Mouse (Mus musculus): ENCODE measurements around the gene Gnl2. TPM values are rescaled to one million over a fixed set of nuclear protein-coding genes. Genes with fewer than 3 reads are reported as not detected.

Gene Gnl2
- polyA plus RNA-seq, 1 experiment: 3.5 TPM

GRCm38 (mm10) chr4:125034341-125034740 is 18.0 kb downstream of the Gnl2 start:
- H3K4me3 ChIP-seq (ENCODE audit: low read depth, low read length): no peak overlapping the region
- WGBS: 89% methylated on average over 4 of the region's 4 CpGs
- H3K27ac ChIP-seq (ENCODE audit: insufficient read depth, low read depth, low read length): no peak overlapping the region
- H3K36me3 ChIP-seq (ENCODE audit: control insufficient read depth, insufficient read depth, low read length): peaks cover 25% of the 10 kb centered on the region
- no peaks in the 10 kb centered on the region for H3K27me3 ChIP-seq (ENCODE audit: control insufficient read depth, insufficient read depth, low read length)
- TF ChIP-seq POLR2A (IDR thresholded peaks at IDR 0.05; ENCODE audit: low read depth, low read length): no peak
- TF ChIP-seq CTCF (IDR thresholded peaks at IDR 0.05; ENCODE audit: extremely low read depth, insufficient read length, insufficient replicate concordance, low read depth, low read length): no peak
- H3K4me1 ChIP-seq (ENCODE audit: control insufficient read depth, insufficient read depth, insufficient read length, low read length): no peaks in the 10 kb centered on the region

- TF ChIP-seq CTCF (IDR thresholded peaks at IDR 0.05; ENCODE audit: extremely low read depth, insufficient read length, insufficient replicate concordance, low read depth, low read length) (no peak), POLR2A (IDR thresholded peaks at IDR 0.05; ENCODE audit: low read depth, low read length) (no peak)
- 80% methylated on average over 7 of the region's 7 CpGs for WGBS
- H3K27ac ChIP-seq (ENCODE audit: insufficient read depth, low read depth, low read length): no peak overlapping the region
- no peak overlapping the region for H3K4me3 ChIP-seq (ENCODE audit: low read depth, low read length)
- no peaks in the 10 kb centered on the region for H3K27me3 ChIP-seq (ENCODE audit: control insufficient read depth, insufficient read depth, low read length)
- H3K36me3 ChIP-seq (ENCODE audit: control insufficient read depth, insufficient read depth, low read length): peaks cover 80% of the 10 kb centered on the region
- H3K4me1 ChIP-seq (ENCODE audit: control insufficient read depth, insufficient read depth, insufficient read length, low read length): no peaks in the 10 kb centered on the region
Observed at GRCm38 (mm10) chr4:125044454-125044853, 28.1 kb downstream of the Gnl2 start.

GRCm38 (mm10) chr4:125055385-125055784 is 39.0 kb downstream of the Gnl2 start:
- H3K27me3 ChIP-seq (ENCODE audit: control insufficient read depth, insufficient read depth, low read length): no peaks in the 10 kb centered on the region
- no peak for TF ChIP-seq CTCF (IDR thresholded peaks at IDR 0.05; ENCODE audit: extremely low read depth, insufficient read length, insufficient replicate concordance, low read depth, low read length)
- TF ChIP-seq POLR2A (IDR thresholded peaks at IDR 0.05; ENCODE audit: low read depth, low read length): no peak
- 82% methylated on average over 9 of the region's 9 CpGs for WGBS
- no peak overlapping the region for H3K4me3 ChIP-seq (ENCODE audit: low read depth, low read length)
- H3K36me3 ChIP-seq (ENCODE audit: control insufficient read depth, insufficient read depth, low read length): peaks cover 43% of the 10 kb centered on the region
- no peak overlapping the region; the same call in 1 of the 2 replicates for H3K27ac ChIP-seq (ENCODE audit: insufficient read depth, low read depth, low read length)
- no peaks in the 10 kb centered on the region for H3K4me1 ChIP-seq (ENCODE audit: control insufficient read depth, insufficient read depth, insufficient read length, low read length)

GRCm38 (mm10) chr4:125056476-125056875 is 40.1 kb downstream of the Gnl2 start:
- H3K4me1 ChIP-seq (ENCODE audit: control insufficient read depth, insufficient read depth, insufficient read length, low read length): no peaks in the 10 kb centered on the region
- 85% methylated on average over 4 of the region's 4 CpGs for WGBS

GRCm38 (mm10) chr4:125057273-125057672 is 40.9 kb downstream of the Gnl2 start:
- TF ChIP-seq CTCF (IDR thresholded peaks at IDR 0.05; ENCODE audit: extremely low read depth, insufficient read length, insufficient replicate concordance, low read depth, low read length): no peak
- no peak for TF ChIP-seq POLR2A (IDR thresholded peaks at IDR 0.05; ENCODE audit: low read depth, low read length)
- WGBS: 34% methylated on average over 3 of the region's 3 CpGs

More at GRCm38 (mm10) chr4:125056476-125056875, 40.1 kb downstream of the Gnl2 start:
- Histone ChIP-seq H3K27me3 (ENCODE audit: control insufficient read depth, insufficient read depth, low read length) (no peaks in the 10 kb centered on the region), H3K4me3 (ENCODE audit: low read depth, low read length) (no peak overlapping the region), H3K27ac (ENCODE audit: insufficient read depth, low read depth, low read length) (no peak overlapping the region), H3K36me3 (ENCODE audit: control insufficient read depth, insufficient read depth, low read length) (peaks cover 36% of the 10 kb centered on the region)
- TF ChIP-seq POLR2A (IDR thresholded peaks at IDR 0.05; ENCODE audit: low read depth, low read length) (no peak), CTCF (IDR thresholded peaks at IDR 0.05; ENCODE audit: extremely low read depth, insufficient read length, insufficient replicate concordance, low read depth, low read length) (no peak)

GRCm38 (mm10) chr4:125058033-125058432 is 41.6 kb downstream of the Gnl2 start:
- Histone ChIP-seq H3K4me3 (ENCODE audit: low read depth, low read length) (no peak overlapping the region), H3K4me1 (ENCODE audit: control insufficient read depth, insufficient read depth, insufficient read length, low read length) (no peaks in the 10 kb centered on the region), H3K27me3 (ENCODE audit: control insufficient read depth, insufficient read depth, low read length) (no peaks in the 10 kb centered on the region), H3K27ac (ENCODE audit: insufficient read depth, low read depth, low read length) (no peak overlapping the region), H3K36me3 (ENCODE audit: control insufficient read depth, insufficient read depth, low read length) (peaks cover 24% of the 10 kb centered on the region)
- WGBS: 42% methylated on average over 5 of the region's 5 CpGs
- TF ChIP-seq CTCF (IDR thresholded peaks at IDR 0.05; ENCODE audit: extremely low read depth, insufficient read length, insufficient replicate concordance, low read depth, low read length) (no peak), POLR2A (IDR thresholded peaks at IDR 0.05; ENCODE audit: low read depth, low read length) (no peak)

More at GRCm38 (mm10) chr4:125057273-125057672, 40.9 kb downstream of the Gnl2 start:
- Histone ChIP-seq H3K4me1 (ENCODE audit: control insufficient read depth, insufficient read depth, insufficient read length, low read length) (no peaks in the 10 kb centered on the region), H3K27me3 (ENCODE audit: control insufficient read depth, insufficient read depth, low read length) (no peaks in the 10 kb centered on the region), H3K36me3 (ENCODE audit: control insufficient read depth, insufficient read depth, low read length) (peaks cover 30% of the 10 kb centered on the region), H3K27ac (ENCODE audit: insufficient read depth, low read depth, low read length) (no peak overlapping the region), H3K4me3 (ENCODE audit: low read depth, low read length) (no peak overlapping the region)

- H3K4me3 ChIP-seq (ENCODE audit: low read depth, low read length): no peak overlapping the region
Observed at GRCm38 (mm10) chr4:125059025-125059424, 42.6 kb downstream of the Gnl2 start.

More at GRCm38 (mm10) chr4:125059025-125059424, 42.6 kb downstream of the Gnl2 start:
- Histone ChIP-seq H3K27me3 (ENCODE audit: control insufficient read depth, insufficient read depth, low read length) (no peaks in the 10 kb centered on the region), H3K4me1 (ENCODE audit: control insufficient read depth, insufficient read depth, insufficient read length, low read length) (no peaks in the 10 kb centered on the region), H3K27ac (ENCODE audit: insufficient read depth, low read depth, low read length) (no peak overlapping the region), H3K36me3 (ENCODE audit: control insufficient read depth, insufficient read depth, low read length) (peaks cover 15% of the 10 kb centered on the region)
- no peak for TF ChIP-seq POLR2A (IDR thresholded peaks at IDR 0.05; ENCODE audit: low read depth, low read length)
- TF ChIP-seq CTCF (IDR thresholded peaks at IDR 0.05; ENCODE audit: extremely low read depth, insufficient read length, insufficient replicate concordance, low read depth, low read length): peak; percentile 49; the same call in 1 of the 2 replicates
- WGBS: 4% methylated on average over 8 of the region's 8 CpGs

All from small intestine, adult 2 months (tissue).